In the genomic region with DNA sequence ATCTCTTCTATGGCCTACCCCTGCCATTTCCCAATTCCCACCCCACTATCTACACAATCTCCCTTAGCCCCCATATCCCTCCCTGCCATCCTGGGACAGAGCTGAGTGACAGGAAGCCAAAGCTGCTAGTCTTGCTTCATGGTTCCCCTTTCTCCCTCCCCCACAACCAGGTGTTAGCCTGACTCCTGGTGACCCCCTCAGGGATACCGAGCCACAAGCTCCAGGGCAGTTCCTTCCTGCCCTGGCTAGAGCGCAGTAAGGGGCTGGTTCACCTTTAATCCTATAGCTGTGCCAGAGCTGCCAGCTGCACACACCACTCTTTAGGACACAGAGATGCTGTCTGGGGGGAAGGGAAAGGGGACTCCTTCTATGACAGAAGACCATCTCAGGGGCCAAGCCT, we compare ENCODE assay signal across 9 mouse cellular contexts. TPM values are rescaled to one million over a fixed set of nuclear protein-coding genes. Genes with fewer than 3 reads are reported as not detected.
DNase-seq lines count a peak whose midpoint lies in the region; ATAC-seq and TF ChIP-seq lines count a peak whose summit lies in the region.
"Had no signal": no experiment of that assay in that cellular context is flagged by ENCODE, and none has a peak within 500 bp of the region (broad histone marks: within the 10 kb centered on the region; RNA-seq: fewer than 3 reads in every experiment).

No protein-coding gene starts in this region.

- no peaks in the 10 kb centered on the region for H3K36me3 ChIP-seq in limb, embryonic 14.5 days (ENCODE audit: control insufficient read depth, insufficient read depth, low read length)
- no peaks in the 10 kb centered on the region for H3K36me3 ChIP-seq in stomach, postnatal 0 days (ENCODE audit: control insufficient read depth, insufficient read depth, low read length)

- H3K9ac ChIP-seq in limb, embryonic 14.5 days (ENCODE audit: low read depth, low read length, severe bottlenecking), result peak overlapping the region; percentile 64
- H3K9ac ChIP-seq in stomach, postnatal 0 days (ENCODE audit: low read length), result no peak overlapping the region

- ATAC-seq in limb, embryonic 14.5 days (ENCODE audit: low FRiP score, low read depth), result no peak
- no peak for ATAC-seq in stomach, postnatal 0 days (ENCODE audit: low FRiP score, low TSS enrichment)

- H3K27ac ChIP-seq in limb, embryonic 14.5 days (replicated peaks; ENCODE audit: low read depth, low read length), result no peak overlapping the region
- no peak overlapping the region for H3K27ac ChIP-seq in stomach, postnatal 0 days (replicated peaks)
- H3K27ac ChIP-seq: macrophage had no signal

- H3K9me3 ChIP-seq in limb, embryonic 14.5 days (ENCODE audit: control insufficient read depth, low read length), result no peaks in the 10 kb centered on the region
- H3K9me3 ChIP-seq in stomach, postnatal 0 days (ENCODE audit: control insufficient read depth, low read length), result no peaks in the 10 kb centered on the region

- DNase-seq in cerebellum, adult 9-10 months, result peak; percentile 15
- no peak for DNase-seq in cerebellum, adult 11-12 months
- peak; percentile 6 for DNase-seq in retina, postnatal 1 day
- DNase-seq in retina, embryonic 14.5 days (ENCODE audit: low spot score), result no peak
- DNase-seq in limb, embryonic 14.5 days (ENCODE audit: low spot score), result no peak
- no peak for DNase-seq in stomach, postnatal 0 days (ENCODE audit: low spot score)
- DNase-seq in adipocyte (ENCODE audit: low spot score), result no peak
- DNase-seq in spleen, postnatal 10 days (ENCODE audit: low spot score in 2 of 2), result no peak

- no peak for TF ChIP-seq POLR2A in limb, embryonic 14.5 days (IDR thresholded peaks at IDR 0.05; ENCODE audit: borderline replicate concordance, extremely low read depth, insufficient read depth, insufficient read length)

- WGBS in limb, embryonic 14.5 days, result 47% methylated on average over 2 of the region's 2 CpGs
- WGBS in stomach, postnatal 0 days, result 47% methylated on average over 2 of the region's 2 CpGs

- H3K27me3 ChIP-seq in limb, embryonic 14.5 days (ENCODE audit: control insufficient read depth, insufficient read depth, low read length), result no peaks in the 10 kb centered on the region
- no peaks in the 10 kb centered on the region for H3K27me3 ChIP-seq in stomach, postnatal 0 days (ENCODE audit: control insufficient read depth, insufficient read depth, low read length)

- H3K4me2 ChIP-seq in limb, embryonic 14.5 days (replicated peaks; ENCODE audit: low read depth, low read length, severe bottlenecking), result peak overlapping the region; percentile 83
- peak overlapping the region; percentile 53; the same call in 1 of the 2 replicates for H3K4me2 ChIP-seq in stomach, postnatal 0 days (replicated peaks; ENCODE audit: low read depth)

- TF ChIP-seq CTCF in stomach, postnatal 0 days (IDR thresholded peaks at IDR 0.05; ENCODE audit: low read depth), result no peak

- no peak for TF ChIP-seq EP300 in stomach, postnatal 0 days (optimal IDR thresholded peaks at IDR 0.05)

- peaks cover 10% of the 10 kb centered on the region for H3K4me1 ChIP-seq in limb, embryonic 14.5 days (ENCODE audit: control insufficient read depth, insufficient read depth, low read length)
- H3K4me1 ChIP-seq in stomach, postnatal 0 days (replicated peaks; ENCODE audit: control insufficient read depth, insufficient read depth), result 0 out of 2 replicates have a peak, but pooled peaks cover 2% of the 10 kb centered on the region

- H3K4me3 ChIP-seq in limb, embryonic 14.5 days (replicated peaks; ENCODE audit: low read length), result peak overlapping the region; percentile 52
- H3K4me3 ChIP-seq in stomach, postnatal 0 days (ENCODE audit: low read depth, low read length), result peak overlapping the region; percentile 38; the same call in 1 of the 2 replicates

RNA-seq across cellular contexts. Expression of a gene that starts 0.6 kb away (rescaled TPM):
- 17.7 and 20.7 TPM in 2 replicates for polyA plus RNA-seq in limb, embryonic 14.5 days (2012; rRNA removed)
- polyA plus RNA-seq in limb, embryonic 14.5 days (2014; fragmentation: Nextera tagmentation; extraction: Ambion mirVana), result 14.0 and 17.1 TPM in 2 replicates
- 1.9 and 2.4 TPM in 2 replicates for polyA plus RNA-seq in stomach, postnatal 0 days (2015; fragmentation: Nextera tagmentation; extraction: Ambion mirVana)
- polyA plus RNA-seq: macrophage had no signal

RNA-seq across cellular contexts. Expression of a gene that starts 32.1 kb away (rescaled TPM):
- 0.10 TPM in 2 replicates for polyA plus RNA-seq in limb, embryonic 14.5 days (2012; rRNA removed)
- polyA plus RNA-seq in limb, embryonic 14.5 days (2014; fragmentation: Nextera tagmentation; extraction: Ambion mirVana), result 0.44 and 0.65 TPM in 2 replicates
- 0.16 and 0.18 TPM in 2 replicates for polyA plus RNA-seq in stomach, postnatal 0 days (2015; fragmentation: Nextera tagmentation; extraction: Ambion mirVana)

RNA-seq across cellular contexts. Expression of a gene that starts 36.0 kb away (rescaled TPM):
- 46.1 and 46.9 TPM in 2 replicates for polyA plus RNA-seq in limb, embryonic 14.5 days (2012; rRNA removed)
- 59.0 and 64.6 TPM in 2 replicates for polyA plus RNA-seq in limb, embryonic 14.5 days (2014; fragmentation: Nextera tagmentation; extraction: Ambion mirVana)
- polyA plus RNA-seq in stomach, postnatal 0 days (2015; fragmentation: Nextera tagmentation; extraction: Ambion mirVana), result 31.0 and 33.8 TPM in 2 replicates

RNA-seq across cellular contexts. Expression of a gene that starts 52.5 kb away (rescaled TPM):
- polyA plus RNA-seq in limb, embryonic 14.5 days (2012; rRNA removed), result 1.2 and 1.4 TPM in 2 replicates
- 1.1 and 2.0 TPM in 2 replicates for polyA plus RNA-seq in limb, embryonic 14.5 days (2014; fragmentation: Nextera tagmentation; extraction: Ambion mirVana)
- polyA plus RNA-seq in stomach, postnatal 0 days (2015; fragmentation: Nextera tagmentation; extraction: Ambion mirVana), result 0.74 and 1.0 TPM in 2 replicates
- polyA plus RNA-seq: macrophage had no signal

Comparison
In these comparisons a context has a peak if more than half of its experiments do, and no peak if none do; other contexts are left out.
1. DNase-seq: peak in cerebellum, adult 9-10 months (single experiment) and retina, postnatal 1 day (single experiment); none in cerebellum, adult 11-12 months (single experiment), retina, embryonic 14.5 days (single experiment), limb, embryonic 14.5 days (single experiment), stomach, postnatal 0 days (single experiment), adipocyte (single experiment) and spleen, postnatal 10 days (0 of 2).